Mouse (Mus musculus): ENCODE results near the gene Stk11.

DNA sequence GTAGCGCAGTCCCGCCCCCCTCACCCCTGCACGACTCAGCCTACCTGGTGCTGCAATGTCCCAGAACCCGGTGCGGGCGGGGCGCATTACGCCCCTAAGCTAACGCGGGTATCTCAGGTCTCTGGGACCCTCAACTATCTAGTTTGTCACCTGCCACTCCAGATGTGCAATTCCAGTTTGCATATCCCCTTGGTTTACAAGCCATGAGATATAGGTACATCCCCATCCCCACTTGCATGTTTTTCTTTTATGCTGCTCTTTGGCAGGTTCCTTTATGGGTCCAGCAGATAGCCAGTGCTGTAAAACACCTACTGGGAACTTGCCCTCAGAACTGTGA lies 23.8 kb downstream of the Stk11 start:
- TF ChIP-seq POLR2A (IDR thresholded peaks at IDR 0.05; ENCODE audit: borderline replicate concordance, insufficient read depth, low read length) (no peak), CTCF (IDR thresholded peaks at IDR 0.05; ENCODE audit: borderline replicate concordance, insufficient read depth, low read depth, low read length) (no peak)

Data from cerebellum, adult 2 months (tissue).